Mouse (Mus musculus): ENCODE data around the gene Slc25a12. TPM values are rescaled to one million over a fixed set of nuclear protein-coding genes. Genes with fewer than 3 reads are reported as not detected.

The Slc25a12 gene
- polyA plus RNA-seq, 1 experiment from 2014 or later: 85.2 TPM

DNA sequence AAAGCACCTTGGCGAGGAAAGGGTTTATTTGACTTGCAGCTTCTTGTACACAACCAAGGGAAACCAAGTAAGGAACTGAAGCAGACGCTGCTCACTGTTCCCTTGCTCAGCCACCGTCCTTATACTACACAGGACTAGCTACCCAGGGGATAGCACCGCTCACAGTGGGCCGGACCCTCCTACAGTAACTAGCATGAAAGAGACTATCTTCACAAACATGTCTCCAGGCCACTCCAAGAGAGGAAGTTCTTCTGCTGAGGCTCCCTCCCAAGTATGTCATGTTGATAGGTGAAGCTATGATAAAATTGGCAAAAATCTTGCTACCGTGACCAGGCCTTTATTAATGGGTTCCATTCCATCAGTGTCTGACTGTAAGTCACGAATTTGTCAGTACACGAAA lies 98.9 kb downstream of the Slc25a12 start:
- ATAC-seq (ENCODE audit: low FRiP score, low TSS enrichment): no peak
- no peak for DNase-seq
- 94% methylated on average over 8 of the region's 8 CpGs for WGBS

DNA sequence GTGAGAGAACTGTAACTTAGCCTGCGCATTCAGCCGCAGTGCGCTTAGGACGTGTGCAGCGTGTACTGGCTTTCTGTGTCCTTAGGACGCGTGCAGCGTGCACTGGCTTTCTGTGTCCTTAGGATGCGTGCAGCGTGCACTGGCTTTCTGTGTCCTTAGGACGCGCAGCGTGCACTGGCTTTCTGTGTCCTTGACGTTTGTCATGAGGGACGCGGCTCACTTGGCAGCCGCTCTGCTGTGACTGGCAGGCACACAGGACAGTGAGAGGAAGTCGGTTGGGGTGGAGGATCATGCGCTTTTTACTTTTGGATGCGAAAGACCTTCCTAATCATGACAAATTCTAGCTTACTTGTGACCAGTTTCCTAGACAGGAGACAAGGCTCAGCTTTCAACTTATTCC lies 103.0 kb downstream of the Slc25a12 start:
- no peaks in the 10 kb centered on the region for H3K27me3 ChIP-seq (ENCODE audit: control insufficient read depth, insufficient read depth, low read length)
- ATAC-seq (ENCODE audit: low FRiP score, low TSS enrichment) (no peak), DNase-seq (no peak)
- H3K9ac ChIP-seq (replicated peaks; ENCODE audit: low read length): no peak overlapping the region
- H3K9me3 ChIP-seq (ENCODE audit: control insufficient read depth, low read length): no peaks in the 10 kb centered on the region
- 93% methylated on average over 20 of the region's 20 CpGs for WGBS
- no peak overlapping the region for H3K27ac ChIP-seq (replicated peaks; ENCODE audit: low read depth, low read length)
- H3K4me3 ChIP-seq (replicated peaks; ENCODE audit: low read depth, low read length): no peak overlapping the region
- no peak overlapping the region for H3K4me2 ChIP-seq (ENCODE audit: low read length)
- H3K36me3 ChIP-seq (ENCODE audit: control insufficient read depth, insufficient read depth, low read length): peaks cover 66% of the 10 kb centered on the region
- no peaks in the 10 kb centered on the region for H3K4me1 ChIP-seq (ENCODE audit: control insufficient read depth, insufficient read depth, low read length)

More for the DNA sequence above, 98.9 kb downstream of the Slc25a12 start:
- Histone ChIP-seq H3K36me3 (ENCODE audit: control insufficient read depth, insufficient read depth, low read length) (peaks cover 32% of the 10 kb centered on the region), H3K9ac (replicated peaks; ENCODE audit: low read length) (no peak overlapping the region), H3K4me2 (ENCODE audit: low read length) (no peak overlapping the region), H3K4me3 (replicated peaks; ENCODE audit: low read depth, low read length) (no peak overlapping the region), H3K9me3 (ENCODE audit: control insufficient read depth, low read length) (no peaks in the 10 kb centered on the region), H3K4me1 (ENCODE audit: control insufficient read depth, insufficient read depth, low read length) (no peaks in the 10 kb centered on the region), H3K27me3 (ENCODE audit: control insufficient read depth, insufficient read depth, low read length) (no peaks in the 10 kb centered on the region), H3K27ac (replicated peaks; ENCODE audit: low read depth, low read length) (no peak overlapping the region)

DNA sequence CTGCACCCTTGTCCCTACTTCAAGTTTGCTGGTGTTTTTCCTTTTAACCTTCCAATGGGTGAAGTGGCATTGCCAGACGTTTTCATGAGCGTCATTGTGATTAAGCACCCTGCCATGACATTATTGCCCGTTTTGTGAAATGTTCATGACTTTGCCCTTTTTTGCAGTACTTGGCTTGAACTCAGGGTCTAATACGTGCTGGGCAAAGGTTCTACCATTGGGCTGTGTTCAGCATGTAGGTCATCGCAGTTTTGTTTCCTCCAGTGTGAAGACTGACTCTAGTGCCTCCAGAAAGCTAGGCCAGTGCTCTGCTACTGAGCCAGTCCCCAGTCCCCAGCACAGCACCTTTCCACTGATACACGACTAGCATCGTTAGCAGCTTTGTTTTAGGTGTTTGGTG lies 111.0 kb downstream of the Slc25a12 start:
- Histone ChIP-seq H3K36me3 (ENCODE audit: control insufficient read depth, insufficient read depth, low read length) (peaks cover 86% of the 10 kb centered on the region), H3K9me3 (ENCODE audit: control insufficient read depth, low read length) (no peaks in the 10 kb centered on the region), H3K27ac (replicated peaks; ENCODE audit: low read depth, low read length) (no peak overlapping the region), H3K4me3 (replicated peaks; ENCODE audit: low read depth, low read length) (no peak overlapping the region), H3K9ac (replicated peaks; ENCODE audit: low read length) (no peak overlapping the region), H3K27me3 (ENCODE audit: control insufficient read depth, insufficient read depth, low read length) (no peaks in the 10 kb centered on the region), H3K4me1 (ENCODE audit: control insufficient read depth, insufficient read depth, low read length) (no peaks in the 10 kb centered on the region), H3K4me2 (ENCODE audit: low read length) (no peak overlapping the region)
- ATAC-seq (ENCODE audit: low FRiP score, low TSS enrichment) (no peak), DNase-seq (no peak)
- WGBS: 92% methylated on average over 7 of the region's 7 CpGs

DNA sequence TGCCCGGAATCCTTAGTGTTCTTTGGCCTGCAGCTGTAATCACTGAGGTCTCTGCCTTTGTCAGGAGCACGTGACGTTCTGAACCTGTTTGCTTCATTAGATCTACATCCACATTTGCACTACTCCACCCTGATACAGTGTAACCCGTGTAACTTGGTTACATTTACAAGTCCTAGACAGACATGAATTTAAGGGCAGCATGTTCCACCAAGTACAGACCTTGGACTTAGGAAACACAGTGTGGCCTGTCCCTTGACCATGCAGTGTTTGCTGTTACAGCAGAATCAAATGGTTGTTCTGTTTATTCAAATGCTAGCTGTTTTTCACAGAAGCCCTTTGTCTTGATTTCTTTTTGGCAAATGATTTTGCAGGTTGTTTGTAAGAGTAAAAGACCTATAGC lies 112.7 kb downstream of the Slc25a12 start:
- H3K4me2 ChIP-seq (ENCODE audit: low read length): no peak overlapping the region
- 91% methylated on average over 4 of the region's 4 CpGs for WGBS
- H3K27me3 ChIP-seq (ENCODE audit: control insufficient read depth, insufficient read depth, low read length): no peaks in the 10 kb centered on the region
- H3K4me1 ChIP-seq (ENCODE audit: control insufficient read depth, insufficient read depth, low read length): no peaks in the 10 kb centered on the region
- H3K9ac ChIP-seq (replicated peaks; ENCODE audit: low read length): no peak overlapping the region
- H3K9me3 ChIP-seq (ENCODE audit: control insufficient read depth, low read length): no peaks in the 10 kb centered on the region
- DNase-seq (no peak), ATAC-seq (ENCODE audit: low FRiP score, low TSS enrichment) (no peak)
- no peak overlapping the region for H3K27ac ChIP-seq (replicated peaks; ENCODE audit: low read depth, low read length)
- H3K4me3 ChIP-seq (replicated peaks; ENCODE audit: low read depth, low read length): no peak overlapping the region
- H3K36me3 ChIP-seq (ENCODE audit: control insufficient read depth, insufficient read depth, low read length): peaks cover 91% of the 10 kb centered on the region

DNA sequence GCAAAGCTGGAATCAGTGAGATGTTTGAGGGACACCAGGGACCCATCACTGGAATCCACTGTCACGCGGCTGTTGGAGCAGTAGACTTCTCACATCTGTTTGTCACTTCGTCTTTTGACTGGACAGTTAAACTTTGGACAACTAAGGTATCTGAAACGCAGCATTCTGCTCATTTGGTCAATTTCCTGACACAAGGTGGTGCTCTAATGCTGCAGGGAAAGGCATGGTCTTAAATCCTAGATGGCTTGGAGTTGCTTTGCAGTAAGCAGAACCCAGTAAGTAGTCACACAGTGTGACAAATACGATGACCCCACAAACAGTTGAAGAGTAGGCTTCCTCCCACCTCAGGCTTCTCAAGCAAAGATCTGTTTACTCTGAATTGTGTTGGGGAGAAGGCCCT lies 116.7 kb downstream of the Slc25a12 start:
- no peak overlapping the region for H3K27ac ChIP-seq (replicated peaks; ENCODE audit: low read depth, low read length)
- no peak overlapping the region for H3K4me3 ChIP-seq (replicated peaks; ENCODE audit: low read depth, low read length)
- H3K9me3 ChIP-seq (ENCODE audit: control insufficient read depth, low read length): no peaks in the 10 kb centered on the region
- ATAC-seq (ENCODE audit: low FRiP score, low TSS enrichment): no peak
- 82% methylated on average over 5 of the region's 5 CpGs for WGBS
- H3K36me3 ChIP-seq (ENCODE audit: control insufficient read depth, insufficient read depth, low read length): peaks cover 79% of the 10 kb centered on the region
- peak; percentile 59 for DNase-seq
- no peak overlapping the region for H3K4me2 ChIP-seq (ENCODE audit: low read length)
- no peaks in the 10 kb centered on the region for H3K4me1 ChIP-seq (ENCODE audit: control insufficient read depth, insufficient read depth, low read length)
- H3K9ac ChIP-seq (replicated peaks; ENCODE audit: low read length): no peak overlapping the region
- H3K27me3 ChIP-seq (ENCODE audit: control insufficient read depth, insufficient read depth, low read length): no peaks in the 10 kb centered on the region

DNA sequence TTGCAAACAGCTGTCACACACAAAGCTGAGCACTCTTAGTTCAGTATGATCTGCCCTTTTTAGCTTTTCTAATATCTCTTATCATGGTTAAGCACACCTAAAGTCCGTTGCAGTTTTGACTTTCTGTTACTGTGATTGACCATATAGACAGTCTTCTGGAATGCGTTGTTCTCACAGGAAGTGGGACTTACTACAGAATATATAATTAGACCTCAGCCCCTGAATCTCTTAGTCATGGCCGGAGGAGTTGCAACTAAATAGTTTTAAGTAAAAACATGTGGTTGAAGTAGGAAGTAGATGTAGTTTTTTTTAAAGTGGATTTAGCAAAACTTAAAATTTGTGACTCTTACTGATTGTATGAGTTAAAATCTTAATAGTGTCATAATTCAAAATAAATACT lies 119.5 kb downstream of the Slc25a12 start:
- 81% methylated on average over 3 of the region's 3 CpGs for WGBS
- Histone ChIP-seq H3K4me2 (ENCODE audit: low read length) (no peak overlapping the region), H3K27me3 (ENCODE audit: control insufficient read depth, insufficient read depth, low read length) (no peaks in the 10 kb centered on the region), H3K9ac (replicated peaks; ENCODE audit: low read length) (no peak overlapping the region), H3K27ac (replicated peaks; ENCODE audit: low read depth, low read length) (no peak overlapping the region), H3K9me3 (ENCODE audit: control insufficient read depth, low read length) (no peaks in the 10 kb centered on the region), H3K4me3 (replicated peaks; ENCODE audit: low read depth, low read length) (no peak overlapping the region), H3K4me1 (ENCODE audit: control insufficient read depth, insufficient read depth, low read length) (no peaks in the 10 kb centered on the region), H3K36me3 (ENCODE audit: control insufficient read depth, insufficient read depth, low read length) (peaks cover 60% of the 10 kb centered on the region)
- ATAC-seq (ENCODE audit: low FRiP score, low TSS enrichment) (no peak), DNase-seq (no peak)

DNA sequence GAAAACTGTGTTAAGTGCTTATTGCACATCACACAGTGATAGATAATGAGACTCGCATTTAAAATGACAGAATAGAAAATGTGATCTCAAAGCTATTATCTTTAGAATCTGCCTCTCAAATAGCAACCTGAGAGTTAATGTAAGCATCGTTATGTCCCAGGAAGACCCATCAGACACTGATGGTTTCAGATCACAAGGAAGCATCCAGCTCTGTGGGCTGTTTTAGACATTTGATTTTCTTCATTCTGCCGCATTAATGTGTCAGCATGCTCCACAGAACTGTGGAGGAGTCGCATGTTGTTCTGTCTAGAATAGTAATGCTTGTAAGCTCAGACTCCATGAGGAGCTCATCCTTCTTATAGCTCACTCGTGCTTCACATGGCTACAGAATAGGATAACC lies 121.5 kb downstream of the Slc25a12 start:
- Histone ChIP-seq H3K27ac (replicated peaks; ENCODE audit: low read depth, low read length) (no peak overlapping the region), H3K4me3 (replicated peaks; ENCODE audit: low read depth, low read length) (no peak overlapping the region), H3K27me3 (ENCODE audit: control insufficient read depth, insufficient read depth, low read length) (no peaks in the 10 kb centered on the region), H3K9ac (replicated peaks; ENCODE audit: low read length) (no peak overlapping the region), H3K9me3 (ENCODE audit: control insufficient read depth, low read length) (no peaks in the 10 kb centered on the region), H3K4me1 (ENCODE audit: control insufficient read depth, insufficient read depth, low read length) (no peaks in the 10 kb centered on the region), H3K4me2 (ENCODE audit: low read length) (no peak overlapping the region), H3K36me3 (ENCODE audit: control insufficient read depth, insufficient read depth, low read length) (peaks cover 48% of the 10 kb centered on the region)
- DNase-seq (no peak), ATAC-seq (ENCODE audit: low FRiP score, low TSS enrichment) (no peak)
- 84% methylated on average over 5 of the region's 5 CpGs for WGBS

DNA sequence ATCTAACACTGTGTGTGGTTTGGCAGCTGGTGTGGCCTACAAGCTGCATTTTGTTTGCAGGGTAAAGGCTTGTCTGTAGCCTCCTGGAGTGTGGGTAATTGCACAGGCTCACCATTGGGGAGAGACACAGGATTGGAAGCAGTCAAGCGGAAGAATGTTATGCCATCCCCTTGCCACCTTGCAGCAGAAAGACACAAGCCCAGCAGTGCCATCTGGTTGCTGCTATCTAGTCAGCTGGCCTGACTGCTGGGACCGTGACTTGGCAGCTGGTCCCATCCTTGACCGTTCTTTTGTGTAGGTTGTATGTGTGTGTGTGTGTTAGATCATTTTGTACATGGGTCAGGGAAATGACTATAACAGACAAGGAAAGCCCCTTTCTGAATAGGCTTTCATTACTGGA lies 122.1 kb downstream of the Slc25a12 start:
- H3K27ac ChIP-seq (replicated peaks; ENCODE audit: low read depth, low read length): peak overlapping the region; percentile 58
- no peak; the same call in 1 of the 2 replicates for ATAC-seq (ENCODE audit: low FRiP score, low TSS enrichment)
- no peak overlapping the region for H3K9ac ChIP-seq (replicated peaks; ENCODE audit: low read length)
- no peaks in the 10 kb centered on the region for H3K27me3 ChIP-seq (ENCODE audit: control insufficient read depth, insufficient read depth, low read length)
- WGBS: 59% methylated on average over 3 of the region's 3 CpGs
- peaks cover 41% of the 10 kb centered on the region for H3K36me3 ChIP-seq (ENCODE audit: control insufficient read depth, insufficient read depth, low read length)
- no peaks in the 10 kb centered on the region for H3K4me1 ChIP-seq (ENCODE audit: control insufficient read depth, insufficient read depth, low read length)
- H3K9me3 ChIP-seq (ENCODE audit: control insufficient read depth, low read length): no peaks in the 10 kb centered on the region
- DNase-seq: peak; percentile 68
- H3K4me2 ChIP-seq (ENCODE audit: low read length): no peak overlapping the region
- H3K4me3 ChIP-seq (replicated peaks; ENCODE audit: low read depth, low read length): no peak overlapping the region

DNA sequence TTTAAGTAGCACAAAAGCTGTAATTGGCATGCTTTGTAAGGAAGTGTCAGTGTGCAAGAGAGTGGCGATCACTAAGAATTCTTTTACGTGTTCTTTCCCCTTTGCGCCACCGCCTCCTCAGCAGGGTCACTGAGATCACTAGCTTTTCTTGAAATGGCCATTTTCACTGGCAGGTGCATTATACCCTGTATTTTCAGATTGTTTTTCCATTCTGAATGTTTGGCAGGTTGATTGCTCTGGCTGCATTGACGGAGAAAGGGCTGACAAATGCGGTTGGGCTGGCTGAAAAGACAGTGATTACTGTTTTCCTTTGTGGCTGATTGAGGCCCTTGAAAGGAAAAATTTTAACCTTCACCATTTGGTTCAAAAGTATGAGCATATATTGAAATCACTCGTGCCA lies 122.7 kb downstream of the Slc25a12 start:
- no peak overlapping the region for H3K9ac ChIP-seq (replicated peaks; ENCODE audit: low read length)
- no peak overlapping the region for H3K4me2 ChIP-seq (ENCODE audit: low read length)
- ATAC-seq (ENCODE audit: low FRiP score, low TSS enrichment) (no peak), DNase-seq (peak; percentile 7)
- no peaks in the 10 kb centered on the region for H3K27me3 ChIP-seq (ENCODE audit: control insufficient read depth, insufficient read depth, low read length)
- peaks cover 35% of the 10 kb centered on the region for H3K36me3 ChIP-seq (ENCODE audit: control insufficient read depth, insufficient read depth, low read length)
- no peak overlapping the region for H3K4me3 ChIP-seq (replicated peaks; ENCODE audit: low read depth, low read length)
- H3K27ac ChIP-seq (replicated peaks; ENCODE audit: low read depth, low read length): peak overlapping the region; percentile 58
- H3K9me3 ChIP-seq (ENCODE audit: control insufficient read depth, low read length): no peaks in the 10 kb centered on the region
- H3K4me1 ChIP-seq (ENCODE audit: control insufficient read depth, insufficient read depth, low read length): no peaks in the 10 kb centered on the region
- WGBS: 62% methylated on average over 7 of the region's 7 CpGs

Data from midbrain, embryonic 14.5 days (tissue).